Mouse (Mus musculus) liver, embryonic 16.5 days (tissue): Measurements from ENCODE around the gene Pcdh19. TPM values are rescaled to one million over a fixed set of nuclear protein-coding genes. Genes with fewer than 3 reads are reported as not detected.
"Not testable (repeated sequence)": the region's sequence is repeated elsewhere in the genome, so short reads cannot be mapped to it uniquely, and the experiment has no call there.

Source experiments
- ATAC-seq: fragments of 200-750 bp; cut with Nextera tagmentation; 2 replicates; pipeline ENCODE4 v1.8.0; 2017; ENCODE audit warnings: low read depth, mild to moderate bottlenecking, moderate number of reproducible peaks, moderate library complexity
- H3K27ac ChIP-seq: fragments of 300-500 bp; sonication (generic); 2 replicates; pipeline ENCODE4 v1.5.1; 2014; ENCODE audit warnings: mild to moderate bottlenecking, low read length
- H3K27me3 ChIP-seq: fragments of 300-500 bp; sonication (generic); 2 replicates; pipeline ENCODE4 v1.6.1; 2014; ENCODE audit warnings: low read depth, low read length, mixed read lengths; ENCODE audit not compliant: control insufficient read depth, insufficient read depth
- H3K36me3 ChIP-seq: fragments of 300-500 bp; sonication (generic); 2 replicates; pipeline ENCODE4 v1.6.1; 2014; ENCODE audit warnings: mild to moderate bottlenecking; ENCODE audit not compliant: control insufficient read depth, insufficient read depth
- H3K4me1 ChIP-seq: fragments of 300-500 bp; sonication (generic); 2 replicates; pipeline ENCODE4 v1.6.1; 2014; ENCODE audit warnings: low read depth, low read length, mixed read lengths; ENCODE audit not compliant: control insufficient read depth
- H3K4me2 ChIP-seq: fragments of 300-500 bp; sonication (generic); 2 replicates; pipeline ENCODE4 v1.6.1; 2014; ENCODE audit warnings: low read depth, low read length, mixed read lengths
- H3K4me3 ChIP-seq: fragments of 300-500 bp; sonication (generic); 2 replicates; pipeline ENCODE4 v1.5.1; 2014; ENCODE audit warnings: low read depth, mild to moderate bottlenecking, low read length
- H3K9ac ChIP-seq: fragments of 300-500 bp; sonication (generic); 2 replicates; pipeline ENCODE4 v1.6.1; 2014; ENCODE audit warnings: low read depth, low read length
- H3K9me3 ChIP-seq: fragments of 300-500 bp; sonication (generic); replicated peaks from 2 replicates; pipeline ENCODE4 v1.6.1; 2016; ENCODE audit warnings: low read length; ENCODE audit not compliant: control insufficient read depth
- WGBS: fragments of 180-500 bp; shearing (Covaris S2); extraction: QIAGEN DNeasy Blood & Tissue Kit; methylation state at CpG from one replicate; pipeline ENCODE4 v1.1.7; 2014; ENCODE audit not compliant: insufficient replicate concordance; 5-methylcytosine and 5-hydroxymethylcytosine counted together
- polyA plus RNA-seq: library from polyadenylated mRNA; unstranded; fragments of >200 nt; fragmentation: Nextera tagmentation; extraction: Ambion mirVana; gene quantifications from 2 replicates; pipeline ENCODE4 v1.2.1, GENCODE M21; 2015

The Pcdh19 gene
- 0.27 and 0.33 TPM in 2 replicates for polyA plus RNA-seq

- WGBS, result 19% methylated on average over 15 of the region's 26 CpGs
These were observed at the start of gene Pcdh19 for GRCm38 (mm10) chrX:133688840-133689239. Gene Pcdh19, minus strand, starts transcription at chrX:133688987.

GRCm38 (mm10) chrX:133735871-133736270 is 47.1 kb upstream of the Pcdh19 start:
- no peak overlapping the region for H3K9ac ChIP-seq
- H3K4me3 ChIP-seq, result no peak overlapping the region
- H3K36me3 ChIP-seq, result no peaks in the 10 kb centered on the region
- no peaks in the 10 kb centered on the region for H3K9me3 ChIP-seq
- H3K4me1 ChIP-seq, result no peaks in the 10 kb centered on the region
- WGBS, result 64% methylated on average over 2 of the region's 2 CpGs
- no peaks in the 10 kb centered on the region for H3K27me3 ChIP-seq
- H3K4me2 ChIP-seq, result no peak overlapping the region
- H3K27ac ChIP-seq, result no peak overlapping the region
- ATAC-seq, result no peak

More at GRCm38 (mm10) chrX:133688840-133689239, at the start of gene Pcdh19:
- H3K36me3 ChIP-seq, result no peaks in the 10 kb centered on the region
- no peaks in the 10 kb centered on the region for H3K9me3 ChIP-seq
- peaks cover 66% of the 10 kb centered on the region for H3K27me3 ChIP-seq
- no peaks in the 10 kb centered on the region for H3K4me1 ChIP-seq
- ATAC-seq, result peak; percentile 81
- no peak within 1 kb of the TSS for H3K9ac ChIP-seq
- peak within 1 kb of the TSS; percentile 40 for H3K4me3 ChIP-seq
- peak within 1 kb of the TSS; percentile 56 for H3K4me2 ChIP-seq
- no peak within 1 kb of the TSS for H3K27ac ChIP-seq

GRCm38 (mm10) chrX:133734984-133735383 is 46.2 kb upstream of the Pcdh19 start:
- H3K4me1 ChIP-seq, result no peaks in the 10 kb centered on the region

GRCm38 (mm10) chrX:133721517-133721916 is 32.7 kb upstream of the Pcdh19 start:
- H3K9me3 ChIP-seq, result no peaks in the 10 kb centered on the region
- H3K4me3 ChIP-seq, result no peak overlapping the region
- H3K27ac ChIP-seq, result no peak overlapping the region
- no peaks in the 10 kb centered on the region for H3K36me3 ChIP-seq
- WGBS, result 54% methylated on average over 3 of the region's 3 CpGs
- ATAC-seq, result no peak
- H3K9ac ChIP-seq, result no peak overlapping the region
- H3K4me2 ChIP-seq, result no peak overlapping the region
- no peaks in the 10 kb centered on the region for H3K4me1 ChIP-seq
- no peaks in the 10 kb centered on the region for H3K27me3 ChIP-seq

More at GRCm38 (mm10) chrX:133734984-133735383, 46.2 kb upstream of the Pcdh19 start:
- WGBS, result 32% methylated on average over 6 of the region's 6 CpGs
- Histone ChIP-seq H3K4me3 (no peak overlapping the region), H3K9me3 (no peaks in the 10 kb centered on the region), H3K27ac (no peak overlapping the region), H3K27me3 (no peaks in the 10 kb centered on the region), H3K9ac (no peak overlapping the region), H3K4me2 (no peak overlapping the region), H3K36me3 (no peaks in the 10 kb centered on the region)
- no peak for ATAC-seq

GRCm38 (mm10) chrX:133710621-133711020 is 21.8 kb upstream of the Pcdh19 start:
- WGBS, result 24% methylated on average over 2 of the region's 2 CpGs

GRCm38 (mm10) chrX:133702902-133703301 is 14.1 kb upstream of the Pcdh19 start:
- H3K9ac ChIP-seq, result no peak overlapping the region
- no peak overlapping the region for H3K4me3 ChIP-seq
- ATAC-seq, result no peak
- no peaks in the 10 kb centered on the region for H3K36me3 ChIP-seq
- no peaks in the 10 kb centered on the region for H3K27me3 ChIP-seq
- H3K9me3 ChIP-seq, result no peaks in the 10 kb centered on the region
- H3K27ac ChIP-seq, result no peak overlapping the region
- no peaks in the 10 kb centered on the region for H3K4me1 ChIP-seq
- 47% methylated on average over 1 of the region's 1 CpGs for whole genome bisulfite sequencing
- no peak overlapping the region for H3K4me2 ChIP-seq

More at GRCm38 (mm10) chrX:133710621-133711020, 21.8 kb upstream of the Pcdh19 start:
- Histone ChIP-seq H3K4me3 (no peak overlapping the region), H3K36me3 (no peaks in the 10 kb centered on the region), H3K27ac (no peak overlapping the region), H3K27me3 (no peaks in the 10 kb centered on the region), H3K4me1 (no peaks in the 10 kb centered on the region), H3K9ac (no peak overlapping the region), H3K4me2 (no peak overlapping the region), H3K9me3 (no peaks in the 10 kb centered on the region)
- ATAC-seq, result no peak

GRCm38 (mm10) chrX:133697871-133698270 is 9.1 kb upstream of the Pcdh19 start:
- H3K27me3 ChIP-seq, H3K27ac ChIP-seq, H3K9ac ChIP-seq, ATAC-seq, H3K4me2 ChIP-seq, H3K4me1 ChIP-seq, H3K9me3 ChIP-seq, H3K36me3 ChIP-seq, H3K4me3 ChIP-seq: not testable (repeated sequence)
- 50% methylated on average over 2 of the region's 4 CpGs for WGBS

GRCm38 (mm10) chrX:133696461-133696860 is 7.7 kb upstream of the Pcdh19 start:
- Histone ChIP-seq H3K4me2 (no peak overlapping the region), H3K4me3 (no peak overlapping the region), H3K9me3 (no peaks in the 10 kb centered on the region), H3K4me1 (no peaks in the 10 kb centered on the region), H3K36me3 (no peaks in the 10 kb centered on the region), H3K9ac (no peak overlapping the region), H3K27me3 (peaks cover under 1% of the 10 kb centered on the region; the same call in 1 of the 2 replicates), H3K27ac (no peak overlapping the region)
- WGBS, result 36% methylated on average over 4 of the region's 4 CpGs
- ATAC-seq, result no peak

GRCm38 (mm10) chrX:133693037-133693760 is 4.4 kb upstream of the Pcdh19 start:
- peaks cover 30% of the 10 kb centered on the region for H3K27me3 ChIP-seq

More at GRCm38 (mm10) chrX:133693037-133693760, 4.4 kb upstream of the Pcdh19 start:
- WGBS, result 45% methylated on average over 5 of the region's 5 CpGs
- no peak overlapping the region for H3K4me2 ChIP-seq
- no peak overlapping the region for H3K27ac ChIP-seq
- H3K4me3 ChIP-seq, result no peak overlapping the region
- H3K36me3 ChIP-seq, result no peaks in the 10 kb centered on the region
- no peak for ATAC-seq
- no peak overlapping the region for H3K9ac ChIP-seq
- no peaks in the 10 kb centered on the region for H3K4me1 ChIP-seq
- H3K9me3 ChIP-seq, result no peaks in the 10 kb centered on the region
